12 mouse cellular contexts compared by ENCODE assay signal in genomic region chr15:95075356-95075755, GRCm38 (mm10).
DNase-seq lines count a peak whose midpoint lies in the region; ATAC-seq and TF ChIP-seq lines count a peak whose summit lies in the region.
"Had no signal": no experiment of that assay in that cellular context is flagged by ENCODE, and none has a peak within 500 bp of the region (broad histone marks: within the 10 kb centered on the region; RNA-seq: fewer than 3 reads in every experiment).

No protein-coding gene starts in this region.

- TF ChIP-seq CTCF in forebrain, postnatal 0 days (IDR thresholded peaks at IDR 0.05; ENCODE audit: low read depth), result no peak

- H3K4me1 ChIP-seq in forebrain, postnatal 0 days (ENCODE audit: insufficient read depth), result no peaks in the 10 kb centered on the region
- H3K4me1 ChIP-seq in forebrain, embryonic 11.5 days (replicated peaks; ENCODE audit: control insufficient read depth, insufficient read depth, low read length), result no peaks in the 10 kb centered on the region
- H3K4me1 ChIP-seq: embryonic facial prominence, embryonic 12.5 days; limb, embryonic 12.5 days had no signal

- no peaks in the 10 kb centered on the region for H3K27me3 ChIP-seq in forebrain, postnatal 0 days (ENCODE audit: insufficient read depth, low read length)
- no peaks in the 10 kb centered on the region for H3K27me3 ChIP-seq in forebrain, embryonic 11.5 days (ENCODE audit: control insufficient read depth, insufficient read depth, low read length)
- H3K27me3 ChIP-seq: embryonic facial prominence, embryonic 12.5 days; limb, embryonic 12.5 days had no signal

- WGBS in forebrain, postnatal 0 days, result 48% methylated on average over 12 of the region's 12 CpGs
- WGBS in forebrain, embryonic 11.5 days, result 88% methylated on average over 12 of the region's 12 CpGs

- no peak overlapping the region for H3K9ac ChIP-seq in forebrain, postnatal 0 days
- H3K9ac ChIP-seq in forebrain, embryonic 11.5 days (ENCODE audit: low read length), result no peak overlapping the region
- H3K9ac ChIP-seq: embryonic facial prominence, embryonic 12.5 days; limb, embryonic 12.5 days; lung, embryonic 14.5 days had no signal

- no peak overlapping the region for H3K4me3 ChIP-seq in forebrain, postnatal 0 days (ENCODE audit: low read depth, low read length)
- H3K4me3 ChIP-seq in forebrain, embryonic 11.5 days (ENCODE audit: low read depth, low read length), result no peak overlapping the region
- H3K4me3 ChIP-seq: embryonic facial prominence, embryonic 12.5 days; limb, embryonic 12.5 days; myocyte had no signal

- H3K4me2 ChIP-seq in forebrain, postnatal 0 days (ENCODE audit: low read depth), result no peak overlapping the region
- H3K4me2 ChIP-seq in forebrain, embryonic 11.5 days (ENCODE audit: low read depth, low read length, severe bottlenecking), result no peak overlapping the region
- H3K4me2 ChIP-seq: embryonic facial prominence, embryonic 12.5 days; limb, embryonic 12.5 days; lung, embryonic 14.5 days had no signal

- peak overlapping the region; percentile 64 for H3K27ac ChIP-seq in forebrain, postnatal 0 days (ENCODE audit: low read depth, low read length)
- H3K27ac ChIP-seq in forebrain, embryonic 11.5 days (ENCODE audit: low read depth, low read length), result no peak overlapping the region
- H3K27ac ChIP-seq: embryonic facial prominence, embryonic 12.5 days; limb, embryonic 12.5 days had no signal

- no peaks in the 10 kb centered on the region for H3K9me3 ChIP-seq in forebrain, postnatal 0 days (ENCODE audit: low read length)
- no peaks in the 10 kb centered on the region for H3K9me3 ChIP-seq in forebrain, embryonic 11.5 days (ENCODE audit: control insufficient read depth, low read length)
- H3K9me3 ChIP-seq: embryonic facial prominence, embryonic 12.5 days; limb, embryonic 12.5 days had no signal

- ATAC-seq in forebrain, postnatal 0 days, result peak; percentile 70
- ATAC-seq in forebrain, embryonic 11.5 days (replicated peaks; ENCODE audit: low FRiP score), result no peak
- ATAC-seq in frontal cortex, adult (ENCODE audit: low TSS enrichment), result peak; percentile 81
- ATAC-seq: intestine, postnatal 0 days had no signal

- peak; percentile 74 for DNase-seq in forebrain, postnatal 0 days
- no peak for DNase-seq in forebrain, embryonic 11.5 days (ENCODE audit: low spot score)
- peak; percentile 41 to 52 for DNase-seq in layer of hippocampus, postnatal 14 days (ENCODE audit: low spot score in 2 of 2)
- peak; percentile 58 to 73 for DNase-seq in right cerebral cortex, adult 2 months (ENCODE audit: low spot score in 2 of 2)
- DNase-seq in spleen, adult 12 weeks (ENCODE audit: low spot score), result no peak
- no peak for DNase-seq in kidney, postnatal 14 days
- DNase-seq: lung, embryonic 14.5 days had no signal

- H3K36me3 ChIP-seq in forebrain, postnatal 0 days (ENCODE audit: insufficient read depth), result no peaks in the 10 kb centered on the region
- H3K36me3 ChIP-seq in forebrain, embryonic 11.5 days (ENCODE audit: control insufficient read depth, insufficient read depth, low read length), result no peaks in the 10 kb centered on the region
- H3K36me3 ChIP-seq: embryonic facial prominence, embryonic 12.5 days; limb, embryonic 12.5 days had no signal

Comparison
In these comparisons a context has a peak if more than half of its experiments do, and no peak if none do; other contexts are left out.
1. DNase-seq: peak in forebrain, postnatal 0 days (single experiment), layer of hippocampus, postnatal 14 days (2 of 2) and right cerebral cortex, adult 2 months (2 of 2); none in forebrain, embryonic 11.5 days (single experiment), spleen, adult 12 weeks (single experiment) and kidney, postnatal 14 days (single experiment).